Mouse (Mus musculus) induced T-regulatory cell, adult 2 months (primary cell): ENCODE data around the gene St3gal3.

ENCODE experiments used
- DNase-seq: peaks from one replicate; pipeline ENCODE4 v3.0.0-alpha.2; 2012; ENCODE audit warnings: low read depth

St3gal3 gene

GRCm38 (mm10) chr4:117984206-117984605 lies 150.5 kb downstream of the St3gal3 start:
- no peak for DNase-seq

GRCm38 (mm10) chr4:117982706-117983105 lies 152.0 kb downstream of the St3gal3 start:
- no peak for DNase-seq

GRCm38 (mm10) chr4:117981518-117981917 lies 153.2 kb downstream of the St3gal3 start:
- no peak for DNase-seq

GRCm38 (mm10) chr4:117980161-117980560 lies 154.6 kb downstream of the St3gal3 start:
- DNase-seq: no peak

- DNase-seq: no peak
Measured at GRCm38 (mm10) chr4:117979181-117979580, 155.5 kb downstream of the St3gal3 start.

GRCm38 (mm10) chr4:117978282-117978681 lies 156.4 kb downstream of the St3gal3 start:
- DNase-seq: no peak

GRCm38 (mm10) chr4:117977841-117978240 lies 156.9 kb downstream of the St3gal3 start:
- DNase-seq: no peak

- no peak for DNase-seq
Measured at GRCm38 (mm10) chr4:117977371-117977770, 157.3 kb downstream of the St3gal3 start.

- no peak for DNase-seq
Measured at GRCm38 (mm10) chr4:117975820-117976219, 158.9 kb downstream of the St3gal3 start.

GRCm38 (mm10) chr4:117974719-117975118 lies 160.0 kb downstream of the St3gal3 start:
- DNase-seq: no peak

- no peak for DNase-seq
Measured at GRCm38 (mm10) chr4:117972999-117973398, 161.7 kb downstream of the St3gal3 start.

GRCm38 (mm10) chr4:117964346-117965025 lies 170.2 kb downstream of the St3gal3 start:
- no peak for DNase-seq

GRCm38 (mm10) chr4:117957492-117957891 lies 177.2 kb downstream of the St3gal3 start:
- DNase-seq: no peak

GRCm38 (mm10) chr4:117947493-117947892 lies 187.2 kb downstream of the St3gal3 start:
- DNase-seq: no peak

- no peak for DNase-seq
Measured at GRCm38 (mm10) chr4:117946639-117947305, 187.9 kb downstream of the St3gal3 start.

GRCm38 (mm10) chr4:117943317-117943716 lies 191.4 kb downstream of the St3gal3 start:
- DNase-seq: no peak

- DNase-seq: no peak
Measured at GRCm38 (mm10) chr4:117936964-117937363, 197.8 kb downstream of the St3gal3 start.

GRCm38 (mm10) chr4:117934081-117934480 lies 200.6 kb downstream of the St3gal3 start:
- DNase-seq: no peak

- no peak for DNase-seq
Measured at GRCm38 (mm10) chr4:117933248-117933647, 201.5 kb downstream of the St3gal3 start.

- no peak for DNase-seq
Measured at GRCm38 (mm10) chr4:117929391-117929881, 205.3 kb downstream of the St3gal3 start, which contains the start of gene Artn. Artn (minus strand) TSS chr4:117929763.

GRCm38 (mm10) chr4:117928699-117929241 lies 205.9 kb downstream of the St3gal3 start:
- no peak for DNase-seq

GRCm38 (mm10) chr4:117928234-117928633 lies 206.5 kb downstream of the St3gal3 start:
- peak; percentile 34 for DNase-seq
